Mouse (Mus musculus) limb, embryonic 11.5 days (tissue): Measurements from ENCODE around the gene Dolpp1. TPM values are rescaled to one million over a fixed set of nuclear protein-coding genes. Genes with fewer than 3 reads are reported as not detected.
A peak's percentile ranks its signal among the peaks of the same experiment; 100 is the strongest.

Experiments
- ATAC-seq: fragments of 200-750 bp; cut with Nextera tagmentation; 2 replicates; pipeline ENCODE4 v1.8.0; 2017; ENCODE audit warnings: low read depth; ENCODE audit not compliant: insufficient number of reproducible peaks, low FRiP score, low TSS enrichment
- DNase-seq: peaks from one replicate; pipeline ENCODE4 v3.0.0-alpha.2; 2015; ENCODE audit warnings: low spot score
- H3K27ac ChIP-seq: fragments of 300-500 bp; sonication (generic); replicated peaks from 2 replicates; pipeline ENCODE4 v1.5.1; 2014; ENCODE audit warnings: low read depth, mild to moderate bottlenecking, low read length
- H3K27me3 ChIP-seq: fragments of 300-500 bp; sonication (generic); 2 replicates; pipeline ENCODE4 v1.6.1; 2014; ENCODE audit warnings: mild to moderate bottlenecking, low read length, mixed read lengths; ENCODE audit not compliant: control insufficient read depth, insufficient read depth
- H3K36me3 ChIP-seq: fragments of 300-500 bp; sonication (generic); 2 replicates; pipeline ENCODE4 v1.6.1; 2014; ENCODE audit warnings: mild to moderate bottlenecking, low read length, moderate library complexity, mixed read lengths; ENCODE audit not compliant: control insufficient read depth, insufficient read depth
- H3K4me1 ChIP-seq: fragments of 300-500 bp; sonication (generic); 2 replicates; pipeline ENCODE4 v1.6.1; 2014; ENCODE audit warnings: low read length, mixed read lengths; ENCODE audit not compliant: control insufficient read depth, insufficient read depth
- H3K4me2 ChIP-seq: fragments of 300-500 bp; sonication (generic); 2 replicates; pipeline ENCODE4 v1.6.1; 2014; ENCODE audit warnings: low read depth, mild to moderate bottlenecking, moderate library complexity; ENCODE audit not compliant: severe bottlenecking
- H3K4me3 ChIP-seq: fragments of 300-500 bp; sonication (generic); 2 replicates; pipeline ENCODE4 v1.5.1; 2014; ENCODE audit warnings: low read depth, low read length
- H3K9ac ChIP-seq: fragments of 300-500 bp; sonication (generic); 2 replicates; pipeline ENCODE4 v1.6.1; 2014; ENCODE audit warnings: mild to moderate bottlenecking, low read length
- H3K9me3 ChIP-seq: fragments of 300-500 bp; sonication (generic); 2 replicates; pipeline ENCODE4 v1.6.1; 2016; ENCODE audit warnings: low read length; ENCODE audit not compliant: control insufficient read depth
- WGBS: fragments of 180-500 bp; shearing (Covaris S2); extraction: QIAGEN DNeasy Blood & Tissue Kit; methylation state at CpG from one replicate; pipeline ENCODE4 v1.1.7; 2014; 5-methylcytosine and 5-hydroxymethylcytosine counted together
- polyA plus RNA-seq: library from polyadenylated mRNA; unstranded; fragments of >200 nt; fragmentation: Nextera tagmentation; extraction: Ambion mirVana; gene quantifications from 2 replicates; pipeline ENCODE4 v1.2.1, GENCODE M21; 2014

Gene Dolpp1
- polyA plus RNA-seq, 1 experiment from 2014 or later, result 33.0 TPM

GRCm38 (mm10) chr2:30409454-30410176 lies 17.6 kb downstream of the Dolpp1 start:
- H3K27me3 ChIP-seq, result no peaks in the 10 kb centered on the region
- H3K9me3 ChIP-seq, result no peaks in the 10 kb centered on the region
- ATAC-seq (no peak), DNase-seq (no peak)
- peaks cover 2% of the 10 kb centered on the region; the same call in 1 of the 2 replicates for H3K36me3 ChIP-seq
- H3K9ac ChIP-seq, result no peak overlapping the region
- peaks cover 2% of the 10 kb centered on the region; the same call in 1 of the 2 replicates for H3K4me1 ChIP-seq
- H3K27ac ChIP-seq, result no peak overlapping the region
- no peak overlapping the region for H3K4me3 ChIP-seq
- no peak overlapping the region for H3K4me2 ChIP-seq
- 85% methylated on average over 5 of the region's 5 CpGs for WGBS

- Histone ChIP-seq H3K27me3 (no peaks in the 10 kb centered on the region), H3K36me3 (no peaks in the 10 kb centered on the region; the same call in 1 of the 2 replicates), H3K4me3 (no peak overlapping the region), H3K4me1 (peaks cover 14% of the 10 kb centered on the region), H3K9ac (no peak overlapping the region), H3K27ac (no peak overlapping the region), H3K4me2 (0 out of 2 replicates have a peak overlapping the region, but pooled peaks have one; percentile 15), H3K9me3 (no peaks in the 10 kb centered on the region)
- ATAC-seq, result no peak
- WGBS, result 76% methylated on average over 16 of the region's 16 CpGs
- DNase-seq, result no peak
Observed at GRCm38 (mm10) chr2:30413038-30413973, 21.3 kb downstream of the Dolpp1 start.

DNA sequence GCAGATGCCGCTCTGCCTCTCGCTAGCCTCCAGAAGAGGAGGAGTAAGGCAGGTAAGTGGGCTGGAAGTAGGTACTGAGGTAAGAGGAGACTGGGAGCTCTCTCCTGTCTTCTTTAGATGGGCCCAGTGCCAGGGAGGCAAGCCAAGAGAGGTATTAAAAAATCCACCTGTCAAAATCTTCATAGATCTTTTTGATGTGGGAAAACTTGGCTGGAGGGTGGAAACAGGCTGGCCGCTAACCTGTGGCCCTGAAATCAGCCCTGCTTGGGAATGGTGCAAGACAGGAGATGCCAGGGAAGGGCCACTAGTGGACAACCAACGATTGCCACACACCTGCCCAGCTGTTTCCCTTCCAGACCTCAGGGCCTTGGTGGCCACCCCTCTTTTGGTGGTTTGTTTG lies 22.0 kb downstream of the Dolpp1 start:
- H3K36me3 ChIP-seq, result no peaks in the 10 kb centered on the region; the same call in 1 of the 2 replicates
- H3K27ac ChIP-seq, result no peak overlapping the region
- ATAC-seq, result no peak
- H3K27me3 ChIP-seq, result no peaks in the 10 kb centered on the region
- peaks cover 22% of the 10 kb centered on the region for H3K4me1 ChIP-seq
- H3K9me3 ChIP-seq, result no peaks in the 10 kb centered on the region
- no peak overlapping the region for H3K4me3 ChIP-seq
- H3K9ac ChIP-seq, result no peak overlapping the region
- 0 out of 2 replicates have a peak overlapping the region, but pooled peaks have one; percentile 15 for H3K4me2 ChIP-seq
- 88% methylated on average over 4 of the region's 4 CpGs for WGBS
- no peak for DNase-seq

- ATAC-seq (no peak), DNase-seq (no peak)
- Histone ChIP-seq H3K36me3 (no peaks in the 10 kb centered on the region), H3K4me2 (peak overlapping the region; percentile 81), H3K4me3 (peak overlapping the region; percentile 83), H3K27me3 (no peaks in the 10 kb centered on the region), H3K4me1 (peaks cover 25% of the 10 kb centered on the region), H3K9me3 (no peaks in the 10 kb centered on the region), H3K27ac (no peak overlapping the region), H3K9ac (peak overlapping the region; percentile 70)
- WGBS, result 47% methylated on average over 5 of the region's 5 CpGs
Observed at GRCm38 (mm10) chr2:30414681-30415080, 22.6 kb downstream of the Dolpp1 start.

GRCm38 (mm10) chr2:30415157-30415935 lies 23.3 kb downstream of the Dolpp1 start, which contains the start of gene Crat:
Crat (minus strand) TSS chr2:30415813.
- ATAC-seq, result peak; percentile 81
- peak within 1 kb of the TSS; percentile 83 for H3K4me3 ChIP-seq
- H3K27me3 ChIP-seq, result no peaks in the 10 kb centered on the region
- 1% methylated on average over 58 of the region's 58 CpGs for WGBS
- no peaks in the 10 kb centered on the region for H3K36me3 ChIP-seq
- DNase-seq, result peak; percentile 83
- H3K9me3 ChIP-seq, result no peaks in the 10 kb centered on the region
- peak within 1 kb of the TSS; percentile 95 for H3K9ac ChIP-seq
- peaks cover 25% of the 10 kb centered on the region for H3K4me1 ChIP-seq
- peak within 1 kb of the TSS; percentile 98 for H3K27ac ChIP-seq
- peak within 1 kb of the TSS; percentile 81 for H3K4me2 ChIP-seq

DNA sequence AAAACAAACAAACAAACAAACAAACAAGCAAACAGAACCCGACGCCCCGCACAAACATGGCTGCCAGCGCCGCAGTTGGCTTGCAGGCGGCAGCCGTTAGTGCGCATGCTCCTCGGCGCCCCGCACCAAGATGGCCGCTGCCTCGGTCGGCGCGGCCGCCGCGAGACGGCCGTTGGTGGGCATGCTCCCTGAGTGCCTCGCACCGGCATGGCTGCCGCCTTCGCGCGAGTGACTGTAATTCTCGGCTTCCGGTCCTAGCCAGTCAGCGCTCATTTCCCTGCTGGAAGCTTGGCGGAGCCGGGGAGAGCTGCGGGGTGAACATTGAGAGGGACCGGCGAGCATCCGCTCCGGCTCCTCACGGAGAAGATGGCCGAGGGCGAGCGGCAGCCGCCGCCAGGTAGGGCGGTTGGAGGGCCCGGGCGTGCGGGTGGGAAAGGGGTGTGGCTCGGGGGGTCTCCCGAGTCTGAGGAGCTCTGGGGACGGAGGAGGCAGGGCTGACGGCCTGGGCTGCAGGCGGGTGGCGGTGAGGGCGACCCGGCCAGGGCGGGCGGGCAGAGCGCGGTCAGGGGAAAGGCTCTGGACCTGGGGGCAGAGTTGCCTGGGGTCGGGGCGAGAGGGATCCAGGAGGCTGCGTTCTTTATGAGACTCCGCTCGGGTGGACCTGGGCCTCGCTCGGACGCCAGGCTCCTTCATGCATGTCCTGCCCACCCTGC lies 24.0 kb downstream of the Dolpp1 start, which contains the start of gene Ptpa:
TSS of gene Ptpa (plus strand) at position 104 of the 713 bp plus-strand sequence.
- no peaks in the 10 kb centered on the region for H3K9me3 ChIP-seq
- H3K27me3 ChIP-seq, result no peaks in the 10 kb centered on the region
- H3K4me3 ChIP-seq, result peak within 1 kb of the TSS; percentile 83
- under 1% methylated on average over 65 of the region's 67 CpGs for WGBS
- DNase-seq (peak; percentile 95), ATAC-seq (peak; percentile 85)
- peaks cover 25% of the 10 kb centered on the region for H3K4me1 ChIP-seq
- H3K36me3 ChIP-seq, result no peaks in the 10 kb centered on the region; the same call in 1 of the 2 replicates
- H3K4me2 ChIP-seq, result peak within 1 kb of the TSS; percentile 81
- H3K27ac ChIP-seq, result peak within 1 kb of the TSS; percentile 98
- H3K9ac ChIP-seq, result peak within 1 kb of the TSS; percentile 95

DNA sequence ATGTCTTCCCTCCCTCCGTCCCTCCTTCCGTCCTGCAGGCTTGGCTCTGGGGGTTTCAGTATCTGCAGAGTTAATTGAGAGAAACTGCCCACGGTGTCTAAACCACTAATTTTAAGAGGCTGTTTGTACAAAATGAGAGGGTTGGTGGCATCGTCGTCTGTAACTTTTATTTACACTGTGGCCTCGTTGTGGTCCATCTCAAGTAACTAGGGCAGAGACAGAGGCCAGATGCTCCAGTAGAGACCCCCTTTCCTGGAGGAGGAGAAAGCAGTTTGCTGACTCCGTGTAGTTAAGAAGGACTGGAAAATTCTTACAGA lies 24.6 kb downstream of the Dolpp1 start:
- Histone ChIP-seq H3K4me2 (peak overlapping the region; percentile 81), H3K4me3 (peak overlapping the region; percentile 83), H3K27ac (peak overlapping the region; percentile 98), H3K4me1 (peaks cover 28% of the 10 kb centered on the region), H3K9ac (peak overlapping the region; percentile 95), H3K9me3 (no peaks in the 10 kb centered on the region), H3K36me3 (no peaks in the 10 kb centered on the region; the same call in 1 of the 2 replicates), H3K27me3 (no peaks in the 10 kb centered on the region)
- ATAC-seq (no peak), DNase-seq (no peak)
- WGBS, result 0% methylated on average over 7 of the region's 7 CpGs
